Mouse (Mus musculus) Muller cell, postnatal 12 days (primary cell): Measurements from ENCODE around the gene Qprt.

ENCODE experiments used
- DNase-seq: peaks from one replicate; pipeline ENCODE4 v3.0.0-alpha.2; 2015; ENCODE audit errors: inconsistent ontology term

Qprt gene

DNA sequence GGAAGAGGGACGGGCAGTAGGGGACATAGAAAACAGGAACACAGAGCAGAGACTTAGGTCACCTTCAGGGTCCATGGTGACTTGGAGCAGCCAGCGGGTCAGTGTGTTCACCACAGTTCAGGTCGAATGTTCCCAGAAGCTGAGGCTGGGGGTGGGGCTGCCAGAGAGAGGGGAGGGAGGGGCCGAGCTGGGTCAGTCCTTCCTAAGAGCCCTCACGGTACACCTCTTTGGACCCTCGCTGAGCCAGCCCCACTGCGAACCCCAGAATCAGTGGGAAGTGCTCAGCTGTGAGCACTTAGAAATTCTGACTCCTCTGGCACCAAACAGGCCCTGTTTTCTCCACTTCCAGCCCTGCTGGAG lies at the start of gene Qprt:
Qprt (minus strand) TSS at position 316 of the 360 bp plus-strand sequence.
- DNase-seq = no peak

GRCm38 (mm10) chr7:127166501-127166900 lies 44.5 kb upstream of the Qprt start:
- no peak for DNase-seq

GRCm38 (mm10) chr7:127165607-127166493 lies 43.8 kb upstream of the Qprt start:
- DNase-seq = no peak

DNA sequence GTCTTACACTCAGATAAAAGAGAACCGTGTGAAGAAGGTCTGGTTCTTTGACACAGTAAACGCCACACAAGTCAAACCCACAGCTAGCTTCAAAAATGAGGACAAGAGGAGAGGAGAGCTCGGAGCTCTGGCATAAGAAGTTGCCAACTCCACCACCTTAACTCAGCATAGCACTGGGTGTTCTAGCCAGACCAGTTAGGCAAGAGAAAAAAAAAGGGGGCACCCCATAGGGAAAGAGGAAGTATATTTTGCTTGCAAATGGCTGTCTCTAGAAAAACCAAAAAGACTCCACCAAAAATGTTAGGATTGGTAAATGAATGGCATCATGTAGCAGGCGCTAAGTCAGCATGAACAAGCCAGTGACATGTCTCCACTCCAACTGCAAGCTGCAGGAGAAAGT lies 42.0 kb upstream of the Qprt start:
- no peak for DNase-seq

DNA sequence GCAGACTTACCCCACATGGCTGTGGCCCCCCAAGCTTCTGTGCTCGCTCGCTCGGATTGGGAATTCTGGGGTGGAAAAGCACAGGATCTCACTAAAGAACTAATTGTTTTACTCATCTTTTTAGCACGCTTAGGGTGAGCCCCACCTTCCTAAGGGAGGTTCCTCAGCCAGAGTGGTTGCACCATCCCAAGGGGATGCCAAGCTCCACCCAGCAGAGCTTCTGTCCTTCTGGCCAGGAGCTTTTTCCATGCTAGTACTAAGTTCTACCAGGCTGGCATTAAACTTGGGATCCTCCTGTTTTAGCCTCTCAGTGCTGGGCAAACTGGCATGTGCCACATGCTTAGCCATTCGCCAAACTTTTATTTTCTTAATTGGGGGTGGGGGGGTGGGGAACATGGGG lies 40.5 kb upstream of the Qprt start:
- DNase-seq = no peak

GRCm38 (mm10) chr7:127157548-127157947 lies 35.5 kb upstream of the Qprt start:
- DNase-seq = peak; percentile 19

DNA sequence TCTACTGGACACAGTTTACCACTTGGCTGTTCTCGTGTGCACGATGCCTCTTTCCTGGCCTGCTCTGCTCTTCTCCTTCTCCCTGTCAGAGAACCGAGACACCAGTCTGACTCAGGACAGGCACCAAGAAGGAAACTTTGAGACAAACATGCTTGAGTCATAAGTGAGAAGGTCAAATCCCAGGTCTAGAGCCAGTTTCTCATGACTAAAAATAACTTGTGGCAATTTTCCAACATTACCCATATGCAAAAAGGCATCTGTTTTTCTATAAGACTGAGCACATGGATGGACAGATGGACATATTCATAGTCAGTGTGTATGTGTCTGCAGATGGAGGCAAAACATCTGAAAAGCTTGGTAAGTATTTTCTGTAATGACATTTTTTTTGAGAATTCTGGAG lies 31.5 kb upstream of the Qprt start:
- no peak for DNase-seq

DNA sequence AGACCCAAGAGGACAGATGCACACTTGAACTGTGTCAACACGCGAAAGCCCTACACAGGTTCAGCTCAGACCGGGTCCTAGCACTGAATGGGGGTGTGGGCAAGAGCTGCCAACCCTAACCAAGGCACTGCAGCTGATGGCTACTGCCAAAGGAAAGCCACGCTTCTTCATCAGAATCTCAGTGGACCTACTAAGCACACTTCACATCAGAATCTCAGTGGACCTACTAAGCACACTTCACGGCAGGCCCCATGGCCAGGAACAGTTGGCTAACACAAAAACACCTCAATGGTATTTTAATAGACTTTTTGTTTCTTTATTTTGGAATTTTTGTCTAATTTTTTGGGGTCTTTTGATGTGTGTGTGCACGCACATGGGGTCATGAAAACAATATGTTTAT lies 30.4 kb upstream of the Qprt start:
- no peak for DNase-seq

DNA sequence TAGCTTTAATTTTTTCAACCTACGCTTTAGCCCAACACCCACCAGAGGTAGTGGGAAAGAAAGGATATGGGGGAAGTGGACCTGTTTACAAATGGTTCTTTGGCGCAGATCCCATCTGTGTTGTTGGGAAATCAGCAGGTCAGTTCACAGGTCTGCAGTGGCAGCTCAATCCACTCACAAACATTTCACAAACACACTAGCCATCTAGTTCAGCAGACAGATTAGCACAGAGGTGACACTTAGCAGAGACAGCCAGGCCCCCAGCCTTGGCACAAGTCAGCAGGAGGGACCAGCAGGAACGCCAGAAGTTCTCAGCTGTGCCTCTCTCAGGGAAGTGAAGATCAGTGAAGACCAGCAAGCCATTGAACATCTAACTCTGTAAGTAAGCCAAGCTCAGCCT lies 25.9 kb upstream of the Qprt start:
- no peak for DNase-seq

- DNase-seq = no peak
Observed at GRCm38 (mm10) chr7:127146267-127146603, 24.2 kb upstream of the Qprt start.

DNA sequence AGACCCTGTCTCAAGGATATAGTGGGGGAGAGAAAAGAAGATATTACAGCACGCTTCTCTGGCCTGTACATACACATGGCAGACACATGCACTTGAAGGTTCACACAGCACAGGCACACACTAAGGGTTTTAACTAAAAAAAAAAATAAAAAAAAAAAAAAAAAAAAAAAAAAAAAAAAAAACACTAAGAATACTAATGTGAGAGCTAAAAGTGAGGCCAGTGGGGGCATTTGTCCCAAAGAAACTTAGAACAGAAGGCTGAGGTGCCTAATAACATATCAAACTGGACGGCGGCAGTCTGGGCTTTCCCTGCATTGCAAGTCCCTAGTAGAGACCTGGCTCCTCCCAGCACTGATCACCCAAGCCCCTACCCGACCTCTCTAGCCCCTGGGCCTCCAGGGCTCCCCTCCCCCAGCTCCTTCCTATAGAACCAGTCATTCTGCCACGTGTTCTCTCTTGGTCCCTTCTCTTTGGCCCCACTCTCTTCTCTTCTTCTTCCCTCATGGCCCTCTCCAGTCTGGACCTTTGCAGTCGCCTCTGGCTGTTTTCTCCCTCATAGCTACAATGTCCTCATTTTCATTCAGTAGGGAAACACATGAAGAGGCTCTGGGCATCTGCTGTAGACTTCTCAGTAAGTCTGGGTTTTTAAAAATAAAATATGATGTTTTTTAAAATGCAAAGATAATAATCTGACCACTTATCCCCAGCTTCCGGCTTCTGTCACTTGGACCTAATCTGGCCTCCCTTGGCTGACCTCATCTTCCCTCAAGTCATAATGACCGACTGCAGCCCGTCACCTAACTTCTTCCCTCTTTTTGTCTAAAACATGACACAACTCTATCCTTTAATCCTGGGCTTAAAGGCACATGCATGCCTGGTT lies 23.6 kb upstream of the Qprt start:
- DNase-seq = no peak

DNA sequence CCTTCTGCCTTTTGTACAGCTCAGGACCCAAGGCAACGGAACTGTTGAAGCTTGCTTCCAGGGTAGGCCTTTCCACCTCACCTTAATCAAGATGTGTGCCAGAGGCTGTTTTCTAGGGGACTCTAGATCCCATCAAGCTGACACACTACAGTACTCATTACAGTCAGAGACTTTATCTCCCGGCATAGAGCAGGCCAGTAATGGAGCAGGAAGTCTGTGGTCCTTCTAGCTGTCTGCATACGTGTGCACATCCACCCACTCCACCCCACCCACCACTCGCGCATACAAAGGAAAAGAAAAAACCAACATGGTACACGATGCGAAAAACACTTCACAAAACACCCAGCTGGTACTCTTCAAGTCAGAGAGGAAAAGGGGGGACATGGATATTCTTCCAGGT lies 22.4 kb upstream of the Qprt start:
- DNase-seq = no peak

DNA sequence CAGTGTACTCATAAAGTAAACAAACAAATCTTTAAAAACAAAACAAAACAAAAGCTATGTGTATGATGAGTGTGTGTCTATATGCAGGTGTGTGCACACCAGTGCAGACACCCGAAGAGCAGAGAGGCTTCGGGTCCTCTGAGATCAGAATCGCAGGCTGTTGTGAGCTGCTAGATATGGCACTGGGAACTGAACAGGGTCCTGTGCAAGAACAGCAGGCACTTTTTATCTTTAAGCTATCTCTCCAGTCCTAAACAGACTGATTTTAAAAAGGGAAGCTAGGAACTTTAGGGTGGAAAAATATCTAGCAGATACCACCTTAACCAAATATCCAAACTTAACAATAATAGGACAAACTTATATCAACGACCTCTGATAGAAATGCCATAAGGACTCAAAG lies 20.6 kb upstream of the Qprt start:
- no peak for DNase-seq

- no peak for DNase-seq
Observed at GRCm38 (mm10) chr7:127142214-127142613, 20.2 kb upstream of the Qprt start.

DNA sequence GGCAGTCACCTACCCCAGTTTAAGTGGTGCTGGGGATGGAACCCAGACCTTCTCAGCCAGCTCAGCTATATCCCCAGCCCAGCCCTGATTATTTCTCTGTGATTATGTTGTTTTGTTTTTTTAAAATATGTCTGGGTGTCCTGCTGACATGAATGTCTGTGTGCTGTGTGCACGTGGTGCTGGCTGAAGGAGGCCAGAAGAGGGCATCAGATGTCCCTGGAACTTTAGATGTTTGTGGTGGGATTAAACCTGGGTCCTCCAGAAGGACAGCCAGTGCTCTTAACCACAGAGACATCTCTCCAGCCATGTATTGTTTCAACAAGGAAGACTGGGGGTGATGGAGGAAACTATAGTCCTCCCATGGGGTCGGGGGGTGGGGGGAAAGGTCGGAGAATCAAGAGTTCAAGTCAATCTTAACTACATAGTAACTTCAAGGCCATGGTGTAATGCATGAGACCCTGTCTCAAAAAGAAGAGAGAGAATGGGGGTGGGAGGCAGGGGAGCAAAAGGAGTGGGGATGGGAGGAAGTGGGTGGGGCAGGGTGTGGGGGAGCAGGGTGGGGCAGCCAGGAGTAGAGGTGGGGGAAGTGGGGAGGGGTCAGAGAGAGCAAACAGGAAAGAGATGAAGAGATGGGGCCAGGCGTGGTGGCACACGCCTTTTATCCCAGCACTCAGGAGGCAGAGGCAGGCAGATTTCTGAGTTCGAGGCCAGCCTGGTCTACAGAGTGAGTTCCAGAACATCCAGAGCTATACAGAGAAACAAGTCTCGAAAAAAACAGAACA lies 18.8 kb upstream of the Qprt start:
- DNase-seq = no peak

DNA sequence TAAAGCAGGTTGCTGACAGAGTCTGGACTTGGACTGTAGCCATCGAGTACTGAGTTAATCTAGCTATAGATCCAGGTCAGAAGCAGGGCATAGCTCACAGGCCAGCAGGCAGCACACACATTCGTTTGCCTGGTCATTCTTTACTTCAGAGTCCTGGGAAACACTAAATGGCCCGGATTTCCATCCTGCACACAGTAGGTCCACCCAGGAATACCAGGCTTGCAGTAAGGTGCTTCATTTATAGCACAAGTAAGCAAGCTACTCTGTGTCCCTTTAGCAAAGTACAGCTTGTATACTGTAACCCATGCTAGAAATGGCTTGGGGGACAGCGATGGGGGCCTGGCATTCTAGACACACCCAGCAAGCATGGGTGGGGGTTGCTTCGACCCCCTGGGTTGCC lies 17.5 kb upstream of the Qprt start:
- no peak for DNase-seq

DNA sequence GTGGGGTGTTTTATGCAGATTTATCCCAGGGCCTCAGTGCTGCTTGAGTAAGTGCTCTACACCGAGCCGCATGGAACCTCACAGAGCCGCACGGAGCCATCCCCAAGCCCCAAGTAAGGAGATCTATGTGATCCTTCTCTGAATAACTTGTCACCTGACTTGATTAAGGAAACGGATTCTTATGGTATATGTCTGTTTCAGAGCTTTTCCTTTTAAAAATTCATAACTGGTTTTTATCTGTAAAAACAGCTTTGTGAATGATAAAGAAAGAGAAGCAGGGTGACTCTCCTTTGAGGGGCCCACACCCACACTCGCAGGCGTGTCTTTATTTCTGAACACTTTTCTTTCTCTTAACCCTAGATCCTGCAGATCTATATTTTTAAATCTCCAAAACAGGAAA lies 17.1 kb upstream of the Qprt start:
- DNase-seq = no peak

DNA sequence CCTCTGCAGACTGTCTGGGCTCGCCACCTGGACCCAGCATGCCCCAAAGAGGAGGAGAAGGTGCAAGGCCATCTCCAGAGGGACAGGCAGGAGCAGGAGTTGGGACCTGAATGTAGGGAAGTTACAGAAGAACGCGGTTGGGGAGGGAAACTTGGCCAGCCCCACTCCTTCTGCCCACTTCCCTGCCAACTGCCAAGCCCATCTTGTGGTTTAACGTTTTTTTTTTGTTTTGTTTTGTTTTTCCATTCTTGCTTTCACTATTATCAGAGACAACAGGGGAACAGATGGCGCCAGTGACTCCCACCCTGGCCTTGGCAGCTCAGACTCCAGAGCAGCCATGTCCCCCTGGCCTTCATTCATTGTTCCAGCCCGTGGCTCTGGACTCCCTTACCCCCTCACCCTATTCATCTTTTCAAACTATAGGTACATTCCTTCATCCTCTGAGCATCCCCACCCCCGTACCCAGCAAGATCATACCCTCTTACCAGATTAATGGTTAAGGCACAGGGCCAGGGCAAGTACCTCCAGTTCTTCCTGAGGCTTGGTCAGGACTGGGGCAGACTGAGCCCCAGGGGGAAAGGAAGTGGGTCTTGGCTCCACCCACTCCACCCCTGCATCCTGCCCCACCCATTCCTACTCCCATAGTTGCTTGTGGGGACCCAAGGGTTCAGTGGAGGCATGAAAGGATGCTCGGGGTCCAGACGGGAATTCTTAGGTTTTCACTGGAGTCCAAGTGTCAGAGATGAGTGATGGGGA lies 15.4 kb upstream of the Qprt start, which contains the start of gene Spn:
Spn (minus strand) TSS at position 562 of the 756 bp plus-strand sequence.
- DNase-seq = no peak

DNA sequence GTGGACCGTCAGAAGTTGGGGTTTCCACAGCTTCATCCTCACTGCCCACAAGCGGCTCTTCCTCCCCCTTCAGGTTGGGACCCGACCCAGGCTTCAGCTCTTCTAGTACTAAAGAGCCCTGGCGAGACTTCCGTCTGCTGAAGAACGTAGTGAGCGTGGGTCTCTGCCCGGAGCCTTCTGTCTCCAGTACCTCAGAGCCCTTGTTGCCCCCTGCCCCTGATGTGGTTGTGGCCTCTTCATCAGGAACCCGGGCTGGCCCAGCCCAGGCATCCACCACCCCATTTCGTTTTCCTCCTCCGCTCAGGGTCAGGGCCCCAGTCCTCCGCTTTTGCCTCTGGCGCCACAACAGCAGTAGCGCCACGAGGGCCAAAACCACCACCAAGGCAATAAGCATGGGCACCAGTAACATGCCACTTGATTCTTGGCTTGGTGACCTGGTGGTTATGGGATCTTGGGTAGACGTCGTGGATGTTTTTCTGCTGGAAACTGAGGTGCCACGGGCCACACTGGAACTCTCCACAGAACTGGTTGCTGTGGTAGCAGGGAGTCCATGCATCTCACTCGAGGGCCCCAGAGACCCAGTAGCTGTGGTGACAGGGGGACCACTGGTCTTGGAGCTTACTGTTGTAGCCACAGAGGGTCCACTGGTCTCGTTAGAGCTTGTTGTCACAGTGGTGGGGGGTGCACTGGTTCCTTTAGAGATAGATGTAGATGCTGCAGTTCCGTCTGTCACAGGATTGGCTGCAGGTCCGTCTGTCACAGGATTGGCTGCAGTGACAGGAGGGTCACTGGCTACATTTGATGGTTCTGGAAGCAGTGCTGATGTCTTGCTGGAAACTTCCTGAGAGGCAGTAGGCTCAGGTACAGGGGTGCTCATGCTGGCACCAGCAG lies 14.4 kb upstream of the Qprt start:
- DNase-seq = no peak

DNA sequence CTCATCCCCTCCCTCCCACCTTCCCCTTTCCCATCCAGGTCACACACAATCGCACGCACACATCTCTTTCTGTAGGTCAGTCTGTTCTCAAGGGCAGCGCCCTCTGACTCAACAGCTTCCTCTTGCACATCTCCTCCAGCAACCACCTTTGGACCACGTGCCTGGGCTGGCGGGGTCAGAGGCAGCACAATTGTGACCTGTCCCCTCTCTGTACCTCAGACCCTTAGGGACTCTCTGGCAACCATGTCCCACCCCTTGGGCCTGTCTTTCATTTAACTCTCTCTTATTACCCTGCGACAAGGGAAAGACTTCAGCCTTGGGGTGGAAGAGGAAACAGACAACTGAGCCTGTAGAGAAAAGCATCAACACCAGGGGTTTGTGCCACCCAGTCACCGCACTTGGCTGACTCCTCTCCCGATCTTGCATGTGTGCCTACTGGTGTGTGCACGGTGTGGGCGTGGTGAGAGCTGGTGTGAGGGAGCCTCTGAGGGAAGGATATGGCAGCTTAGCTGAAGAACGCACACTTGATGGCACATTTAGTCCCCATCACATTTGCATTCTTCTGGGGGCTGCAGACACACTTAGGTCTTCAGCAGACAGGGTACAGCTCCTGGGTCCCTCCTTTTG lies 12.9 kb upstream of the Qprt start:
- no peak for DNase-seq
